Mouse (Mus musculus) frontal cortex, adult 2 months (tissue): ENCODE data around the gene Oas1a. TPM values are rescaled to one million over a fixed set of nuclear protein-coding genes. Genes with fewer than 3 reads are reported as not detected.
"Not testable (repeated sequence)": the region's sequence is repeated elsewhere in the genome, so short reads cannot be mapped to it uniquely, and the experiment has no call there.

Source experiments
- DNase-seq, 2 experiments: peaks; one replicate each; pipeline ENCODE4 v3.0.0; 2022; ENCODE audit warnings: low spot score in 1 of 2; ENCODE audit errors: extremely low spot score in 1 of 2
- polyA plus RNA-seq: library from polyadenylated mRNA; depleted of rRNA; stranded (reverse); fragments of >200 nt; gene quantifications from 2 replicates; pipeline ENCODE4 v1.2.3, GENCODE M21; 2012; rRNA removed

Gene Oas1a
- 1.7 and 2.1 TPM in 2 replicates for polyA plus RNA-seq

DNA sequence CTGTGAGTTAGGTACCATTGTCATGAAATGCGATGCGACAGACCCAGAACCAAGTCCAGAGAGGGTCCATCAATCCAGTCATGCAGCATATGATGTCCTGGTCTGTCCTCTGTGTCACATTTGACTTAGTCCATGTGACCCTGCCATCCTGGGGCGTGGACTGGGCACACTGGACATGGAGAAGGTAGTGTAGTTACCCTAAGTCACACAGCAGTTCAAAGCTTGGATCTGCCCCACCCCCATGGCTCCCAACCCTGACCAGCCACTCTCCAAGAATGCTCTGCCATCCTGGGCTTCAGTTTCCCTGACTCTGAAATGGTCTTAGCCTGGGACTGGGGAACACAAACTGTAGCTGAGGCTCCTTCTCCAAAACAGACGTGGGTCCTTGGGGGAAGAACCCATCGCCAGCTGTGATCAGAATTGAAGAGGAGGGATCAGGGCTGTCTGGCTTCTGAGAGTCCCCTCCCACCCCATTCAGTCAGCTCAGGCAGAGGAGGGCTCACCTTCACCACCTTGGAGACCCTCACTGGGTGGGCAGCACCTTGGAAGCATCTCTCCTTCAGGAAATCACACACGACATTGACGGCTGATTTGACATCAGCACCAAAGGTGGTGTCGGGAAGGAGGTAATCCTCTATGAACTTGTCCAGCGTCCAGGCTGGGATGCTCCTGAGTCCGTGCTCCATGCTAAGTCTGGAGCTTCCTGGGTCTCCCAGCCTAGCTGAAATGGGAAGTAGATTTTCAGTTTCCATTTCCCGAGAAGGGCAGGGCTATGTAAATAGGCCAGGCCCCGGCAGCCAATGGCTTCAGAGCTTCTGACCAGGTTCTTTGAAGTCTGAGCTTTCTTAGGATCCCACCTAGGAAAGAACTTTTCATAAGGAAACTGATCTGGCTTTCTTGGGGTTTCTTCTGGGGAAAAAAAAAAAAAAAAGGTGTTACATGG, at the start of gene Oas1a:
Gene Oas1a (minus strand): TSS at position 731 of the 943 bp plus-strand sequence.
- DNase-seq, result not testable (repeated sequence)

DNA sequence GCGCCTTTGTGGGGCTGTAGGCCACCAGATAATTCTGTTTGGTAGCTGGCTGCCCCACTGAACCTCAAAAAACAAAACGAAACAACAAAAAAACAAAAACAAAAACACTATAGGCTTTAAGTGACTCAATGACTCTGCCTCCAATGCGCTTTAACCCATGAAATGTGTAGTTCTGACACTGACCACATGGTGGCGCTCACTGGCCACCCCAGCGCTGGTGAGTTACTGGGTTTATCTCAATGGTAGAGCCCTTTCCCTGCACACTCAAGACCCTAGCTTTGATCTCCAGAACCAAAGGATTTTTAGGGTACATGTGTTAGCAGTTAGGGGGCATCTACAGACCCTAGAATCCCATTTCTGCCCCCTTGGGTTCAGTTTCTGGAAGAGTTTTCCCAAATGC, 46.7 kb upstream of the Oas1a start:
- peak in 1 of 2 experiments; percentile 77 for DNase-seq

GRCm38 (mm10) chr5:120952242-120952770, 45.0 kb upstream of the Oas1a start:
- no peak for DNase-seq

DNA sequence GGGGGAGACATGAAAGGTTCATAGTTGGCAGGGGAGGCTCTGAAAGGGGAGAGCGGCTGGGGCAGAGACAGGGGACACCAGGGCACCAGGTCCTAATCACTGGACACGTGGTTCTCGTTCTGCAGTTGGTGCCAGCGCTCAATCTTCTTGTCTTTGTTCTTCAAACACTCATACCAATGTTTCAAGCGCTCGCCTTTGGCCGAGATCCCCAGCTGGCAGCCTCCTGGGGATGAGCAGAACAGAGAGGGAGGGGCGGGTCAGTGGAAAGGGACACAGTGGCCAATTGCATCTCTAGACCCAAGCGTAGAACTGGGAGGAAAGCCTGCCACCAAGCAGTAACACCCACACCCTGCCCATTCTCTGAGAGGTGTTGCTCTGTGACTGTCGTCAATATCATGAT, 34.8 kb upstream of the Oas1a start:
- DNase-seq, result no peak

DNA sequence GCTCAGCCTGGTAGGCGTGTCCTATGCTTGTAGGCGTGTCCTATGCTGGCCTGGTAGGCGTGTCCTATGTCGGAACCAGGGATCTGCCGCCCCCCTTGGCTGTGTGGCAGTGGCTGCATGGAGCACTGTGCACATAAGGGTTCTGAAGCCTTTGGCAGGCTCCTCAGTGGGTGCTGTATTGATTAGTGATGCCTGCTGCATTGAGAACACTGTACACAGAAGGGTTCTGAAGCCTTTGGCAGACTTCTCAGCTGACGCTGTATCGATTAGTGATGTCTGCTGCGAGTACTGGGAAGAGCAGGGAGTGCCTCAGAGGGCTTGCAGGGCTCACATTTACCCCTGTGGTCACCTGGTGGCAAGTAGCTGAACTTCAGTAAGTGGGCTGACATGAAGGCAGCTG, 31.3 kb upstream of the Oas1a start:
- no peak for DNase-seq

DNA sequence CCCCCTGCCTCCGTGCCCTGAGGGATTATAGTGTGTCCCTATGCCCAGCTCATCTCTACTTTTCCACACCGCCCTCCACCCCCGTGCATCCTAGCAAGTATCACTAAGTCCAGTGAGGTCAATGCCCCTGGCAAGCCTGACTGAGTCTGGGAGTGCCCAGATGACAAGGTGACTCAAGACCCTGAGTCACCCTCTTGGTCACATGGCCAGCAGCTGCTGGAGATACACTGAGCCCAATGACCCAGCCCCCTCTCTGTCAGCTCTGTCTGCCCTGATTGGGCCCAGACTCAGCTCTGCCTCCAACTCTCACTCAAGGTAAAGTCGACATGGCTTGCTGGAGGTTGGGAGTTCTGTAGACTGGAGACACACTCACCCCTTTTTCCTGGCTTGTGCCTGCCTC, 30.5 kb upstream of the Oas1a start:
- DNase-seq, result no peak

DNA sequence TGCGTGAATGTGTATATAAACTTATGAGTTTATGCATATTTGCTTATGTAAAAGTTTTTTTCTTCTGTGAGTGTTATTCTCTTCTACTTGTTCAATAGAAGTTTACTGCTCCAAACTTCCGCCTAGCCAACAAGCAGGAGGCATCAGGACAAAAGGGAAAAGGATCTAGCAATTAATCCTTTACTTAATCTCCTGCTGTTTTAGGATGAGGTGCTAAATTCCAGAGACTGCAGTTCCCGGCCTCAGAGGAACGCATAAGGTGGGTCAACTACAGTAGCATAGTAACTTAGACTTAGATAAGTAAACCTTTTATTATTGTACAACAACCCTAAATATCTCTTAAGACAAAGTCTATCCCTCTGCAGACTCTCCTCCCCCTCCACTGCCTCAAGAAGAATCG, 26.6 kb upstream of the Oas1a start:
- DNase-seq, result no peak

DNA sequence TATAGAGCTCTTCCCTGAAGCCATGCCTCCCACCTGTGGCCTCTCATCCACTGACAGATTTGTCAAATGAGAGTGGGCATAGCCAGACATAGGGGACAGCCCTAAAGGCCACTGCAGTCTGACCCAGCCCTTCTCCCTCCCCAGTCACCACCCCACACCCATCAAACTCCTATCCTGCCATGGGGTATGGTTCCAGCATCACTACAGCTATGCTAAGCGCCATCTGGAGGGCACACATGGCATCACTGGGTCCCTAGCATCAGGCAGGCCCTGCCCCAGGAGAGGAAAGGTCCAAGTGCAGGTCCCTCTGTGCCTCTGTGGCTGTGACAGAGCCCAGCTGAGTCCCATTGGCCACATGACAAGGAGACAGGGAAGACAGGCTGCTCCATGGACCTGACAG, 19.7 kb upstream of the Oas1a start:
- no peak for DNase-seq

GRCm38 (mm10) chr5:120926311-120926710, 19.0 kb upstream of the Oas1a start:
- DNase-seq, result not testable (repeated sequence)

DNA sequence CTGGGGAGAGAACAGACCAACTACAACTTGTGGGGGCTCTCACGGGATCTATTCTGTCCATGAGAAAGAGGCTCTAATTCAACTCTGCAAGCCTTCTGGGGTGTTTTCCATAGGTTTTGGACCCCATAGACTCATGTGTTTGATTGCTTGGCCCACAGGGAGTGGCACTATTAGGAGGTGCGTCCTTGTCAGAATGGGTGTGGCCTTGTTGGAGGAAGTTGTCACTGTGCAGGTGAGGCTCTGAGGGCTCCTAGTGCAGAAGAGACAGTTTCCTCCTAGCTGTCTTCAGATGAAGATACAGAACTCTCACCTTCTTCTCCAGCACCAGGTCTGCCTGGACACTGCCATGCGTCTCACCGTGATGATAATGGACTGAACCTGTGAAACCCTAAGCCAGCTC, 17.2 kb upstream of the Oas1a start:
- not testable (repeated sequence) for DNase-seq

DNA sequence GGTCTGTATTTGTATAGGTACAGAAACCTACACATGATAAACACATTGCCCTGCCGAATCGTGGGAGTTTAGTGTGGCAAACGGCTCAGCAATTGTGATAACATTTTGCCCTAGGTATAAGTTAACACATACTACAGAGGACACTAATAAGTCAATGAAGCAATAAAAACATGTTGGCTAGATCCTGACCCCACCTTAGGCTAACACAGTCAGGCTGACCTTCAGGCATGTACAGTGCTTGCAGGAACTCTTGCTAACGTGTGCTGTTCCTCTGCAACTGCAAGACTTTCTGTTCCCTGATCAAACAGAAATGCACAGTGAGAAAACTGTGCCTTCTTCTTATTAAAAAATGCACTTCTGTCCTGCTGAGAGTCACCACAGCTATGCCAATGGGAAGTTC, 16.6 kb upstream of the Oas1a start:
- DNase-seq, result no peak

DNA sequence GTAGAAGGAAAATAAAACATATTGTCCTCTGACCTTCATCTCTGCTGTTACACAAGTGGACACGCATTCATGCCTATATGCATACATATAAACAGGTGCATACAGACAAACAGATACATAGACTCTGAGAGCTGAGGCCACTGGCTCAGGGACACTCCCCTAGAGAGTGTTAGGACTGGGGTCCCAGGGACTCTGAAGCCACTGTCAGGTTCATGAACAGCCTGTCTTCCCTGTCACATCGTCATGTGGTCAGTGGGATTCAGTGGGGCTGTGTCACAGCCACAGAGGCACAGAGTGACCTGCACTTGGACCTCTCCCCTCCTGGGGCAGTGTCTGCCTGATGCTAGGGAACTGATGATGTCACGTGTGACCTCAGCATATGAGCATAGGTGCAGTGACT, 13.0 kb upstream of the Oas1a start:
- no peak for DNase-seq

DNA sequence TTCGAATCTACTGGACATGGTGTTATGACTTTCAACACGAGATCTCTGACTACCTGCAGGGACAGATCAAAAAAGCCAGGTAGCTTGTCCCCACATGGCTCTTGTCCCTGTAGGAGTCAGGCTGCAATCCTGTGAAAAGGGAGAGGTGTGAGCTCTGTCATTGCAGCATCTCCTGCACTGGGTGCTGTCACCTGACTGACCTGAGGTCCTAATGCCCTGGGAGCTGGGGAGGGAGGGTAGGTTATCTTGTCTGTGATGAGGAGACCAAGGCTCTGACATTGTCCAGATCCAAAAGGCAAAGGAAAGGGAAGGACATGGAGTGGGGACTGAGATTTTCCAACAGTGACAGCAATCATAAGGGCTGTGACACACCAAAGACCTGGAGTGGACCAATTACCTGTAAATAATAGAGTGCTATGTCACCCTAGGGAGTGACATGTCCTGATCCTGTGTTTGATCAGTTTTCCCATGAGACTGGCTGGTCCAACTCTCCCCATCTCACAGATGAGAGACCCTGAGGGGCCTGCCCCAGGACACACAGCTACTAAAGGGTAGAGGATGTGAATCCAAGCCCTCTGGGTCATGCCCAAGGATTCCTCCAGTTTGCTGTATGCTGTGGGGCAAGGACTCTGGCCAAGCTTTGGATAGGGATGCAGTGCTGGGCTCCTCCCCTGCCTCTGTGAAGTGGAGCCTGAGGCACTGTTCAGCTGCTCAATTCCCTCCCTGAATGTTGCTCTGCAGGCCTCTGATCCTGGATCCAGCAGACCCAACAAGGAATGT, 12.0 kb upstream of the Oas1a start:
- not testable (repeated sequence) for DNase-seq

DNA sequence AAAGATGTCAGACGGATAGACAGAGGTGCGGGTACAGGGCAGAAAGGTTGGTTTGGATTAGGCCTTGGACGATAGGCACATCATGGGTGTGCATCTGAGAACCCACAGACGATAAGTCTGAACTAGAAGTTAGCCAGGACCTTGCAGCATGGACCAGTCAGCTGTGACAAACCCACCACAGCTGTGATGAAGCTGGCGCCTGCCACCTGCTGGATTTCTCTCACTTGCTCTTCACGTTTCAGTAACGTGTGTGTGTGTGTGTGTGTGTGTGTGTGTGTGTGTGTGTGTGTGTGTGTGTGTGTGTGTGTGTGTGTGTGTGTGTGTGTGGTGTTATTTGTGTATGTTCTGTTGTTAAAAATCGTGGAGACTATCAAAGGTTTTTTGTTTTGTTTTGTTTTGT, 6.9 kb upstream of the Oas1a start, which contains the start of gene Oas1d:
Gene Oas1d (plus strand): TSS at position 333 of the 400 bp plus-strand sequence.
- not testable (repeated sequence) for DNase-seq

DNA sequence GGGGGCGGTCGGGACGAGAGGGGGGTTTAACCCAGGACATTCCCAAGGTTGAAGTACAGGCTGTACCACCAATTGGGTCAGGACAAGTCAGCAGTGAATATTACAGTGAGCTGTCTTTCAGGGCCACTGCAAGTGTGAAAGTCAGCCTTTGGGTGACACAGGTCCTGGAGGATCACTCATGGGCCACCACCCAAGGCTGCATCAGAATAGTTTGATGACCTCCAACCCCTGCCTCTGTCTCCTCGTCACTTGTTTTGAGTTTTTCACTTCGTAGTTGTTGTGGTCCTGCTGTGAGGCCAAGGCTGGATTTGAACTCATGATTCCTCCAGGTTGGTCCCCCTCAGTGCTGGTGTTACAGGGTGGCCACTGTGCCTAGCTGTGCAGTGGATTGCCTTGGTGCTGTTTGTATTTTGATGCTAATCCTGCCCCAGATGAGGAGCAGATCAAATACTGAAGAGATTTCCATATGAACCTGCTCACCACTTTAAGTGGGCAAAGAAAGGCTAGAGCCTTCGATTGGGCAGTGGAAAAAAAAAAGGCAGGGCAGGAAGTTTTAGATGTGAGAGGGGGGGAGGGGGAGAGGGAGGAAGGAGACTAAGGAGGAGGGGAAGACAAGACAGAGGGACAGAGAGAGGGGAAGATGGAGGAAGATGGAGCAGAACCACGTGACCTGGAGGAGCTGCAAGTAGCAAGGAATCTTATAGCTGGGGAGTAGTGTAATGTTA, 1.0 kb upstream of the Oas1a start:
- DNase-seq, result no peak

GRCm38 (mm10) chr5:120902056-120902455, 5.3 kb downstream of the Oas1a start:
- no peak for DNase-seq

- no peak for DNase-seq
These were observed 6.7 kb downstream of the Oas1a start for GRCm38 (mm10) chr5:120900666-120901065.

- DNase-seq, result no peak
These were observed 8.6 kb downstream of the Oas1a start for GRCm38 (mm10) chr5:120898726-120899125.

DNA sequence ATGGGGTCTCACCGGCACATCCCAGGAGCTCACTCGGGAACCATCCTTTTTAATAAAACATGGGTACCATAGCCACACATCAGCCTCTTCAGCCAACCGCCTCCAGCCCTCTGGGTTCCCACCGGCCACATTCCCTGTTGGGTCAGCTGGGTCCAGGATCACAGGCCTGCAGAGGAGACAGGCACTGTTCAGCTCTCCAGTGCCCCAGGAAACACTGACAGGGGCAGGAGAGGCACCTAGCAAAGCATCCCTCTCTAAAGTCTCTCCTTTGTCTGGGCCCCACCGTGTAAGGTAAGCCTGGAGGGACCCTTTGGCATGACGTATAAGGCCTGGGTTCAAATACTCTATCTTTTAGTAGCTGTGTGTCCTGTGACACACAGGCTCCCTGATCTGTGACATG, 9.0 kb downstream of the Oas1a start:
- no peak for DNase-seq

DNA sequence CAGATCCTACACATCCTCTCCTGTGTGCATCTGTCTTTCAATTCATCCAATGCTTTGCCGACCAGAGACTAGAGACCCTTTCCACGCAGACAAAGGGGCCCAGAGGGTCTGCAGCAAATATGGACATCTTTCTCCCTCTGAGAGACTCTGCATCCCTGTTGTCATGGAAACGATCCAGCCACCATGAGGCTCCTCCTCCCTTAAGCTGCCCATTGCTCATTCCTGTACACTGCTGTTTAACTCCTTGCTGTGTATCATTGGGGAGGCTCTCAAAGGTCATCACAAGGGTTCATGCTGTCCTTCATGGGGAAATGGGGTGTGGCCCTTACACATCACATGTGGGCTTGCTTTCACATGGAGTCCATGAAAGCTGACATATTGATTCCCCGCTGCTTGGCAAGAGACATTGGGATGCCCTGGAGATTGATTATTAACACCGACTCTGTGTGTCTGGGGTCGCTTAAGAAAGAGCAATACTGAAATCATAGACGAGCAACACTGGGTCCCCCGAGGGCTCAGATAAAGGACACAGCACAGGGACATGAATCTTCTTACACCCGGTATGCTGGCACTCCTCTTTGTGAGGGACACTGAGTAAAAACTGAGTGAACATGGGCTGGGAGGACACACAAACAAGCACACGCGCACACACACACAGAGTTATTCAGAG, 12.0 kb downstream of the Oas1a start:
- no peak for DNase-seq
